Mouse (Mus musculus): ENCODE data around the gene Nfyc. TPM values are rescaled to one million over a fixed set of nuclear protein-coding genes. Genes with fewer than 3 reads are reported as not detected.
A peak's percentile ranks its signal among the peaks of the same experiment; 100 is the strongest.

Gene Nfyc
- total and polyA plus RNA-seq, 2 experiments from 2014 or later: 60.5 to 87.8 TPM

DNA sequence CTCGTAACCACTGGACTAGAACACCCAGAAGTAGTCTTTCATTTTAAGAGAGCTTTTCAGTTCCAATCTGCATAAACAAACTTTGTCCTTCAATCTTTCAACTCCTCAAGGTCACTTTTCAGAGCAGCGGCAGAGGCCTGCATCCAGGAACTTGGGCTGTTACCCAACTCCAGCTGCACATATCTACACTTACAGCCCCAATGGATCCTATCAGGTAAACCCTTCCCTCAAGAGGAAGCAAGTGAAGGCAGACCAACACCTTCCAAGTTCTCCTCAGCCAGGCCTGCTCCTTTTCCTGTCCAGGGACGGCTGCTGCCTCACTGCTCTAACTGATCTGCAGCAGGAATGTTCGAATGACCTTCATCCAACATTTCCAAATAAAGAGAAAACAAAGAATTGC lies 17.2 kb downstream of the Nfyc start:
- Histone ChIP-seq H3K27me3 (ENCODE audit: insufficient read depth, low read length) (no peaks in the 10 kb centered on the region), H3K36me3 (ENCODE audit: insufficient read depth, low read length) (no peaks in the 10 kb centered on the region), H3K4me1 (ENCODE audit: insufficient read depth, low read length) (peaks cover 14% of the 10 kb centered on the region), H3K9me3 (ENCODE audit: low read length) (no peaks in the 10 kb centered on the region), H3K9ac (replicated peaks; ENCODE audit: low read length, poor library complexity, severe bottlenecking) (peak overlapping the region; percentile 62), H3K4me2 (ENCODE audit: low read depth, low read length, poor library complexity, severe bottlenecking) (peak overlapping the region; percentile 71), H3K27ac (ENCODE audit: low read depth, low read length) (0 out of 2 replicates have a peak overlapping the region, but pooled peaks have one; percentile 18), H3K4me3 (ENCODE audit: low read depth, low read length) (peak overlapping the region; percentile 57)
- no peak for DNase-seq (ENCODE audit: low spot score)
- no peak for ATAC-seq (ENCODE audit: low FRiP score)
- TF ChIP-seq CTCF (IDR thresholded peaks at IDR 0.05): no peak
- 39% methylated on average over 4 of the region's 4 CpGs for WGBS

DNA sequence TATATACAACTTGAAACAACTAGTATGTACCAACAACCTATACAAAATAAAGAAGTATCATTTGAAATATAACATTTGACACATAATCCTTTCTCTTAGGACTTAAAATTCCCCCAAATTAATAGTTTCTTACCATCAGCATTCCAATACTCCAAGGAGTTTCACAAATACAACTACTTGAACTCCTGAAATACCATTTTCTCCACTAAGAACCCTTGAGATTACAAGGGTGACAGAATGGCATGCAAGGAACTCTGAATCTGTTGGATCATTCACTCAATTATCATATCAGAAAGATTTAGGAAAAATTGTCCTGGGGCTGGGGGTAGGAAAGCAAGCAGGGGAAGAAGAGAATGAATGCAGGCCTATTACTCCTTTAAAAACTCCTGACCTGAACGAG lies 17.6 kb downstream of the Nfyc start:
- Histone ChIP-seq H3K4me3 (ENCODE audit: low read depth, low read length) (peak overlapping the region; percentile 57), H3K9me3 (ENCODE audit: low read length) (no peaks in the 10 kb centered on the region), H3K4me2 (ENCODE audit: low read depth, low read length, poor library complexity, severe bottlenecking) (peak overlapping the region; percentile 71), H3K27me3 (ENCODE audit: insufficient read depth, low read length) (no peaks in the 10 kb centered on the region), H3K27ac (ENCODE audit: low read depth, low read length) (no peak overlapping the region), H3K9ac (replicated peaks; ENCODE audit: low read length, poor library complexity, severe bottlenecking) (peak overlapping the region; percentile 62), H3K4me1 (ENCODE audit: insufficient read depth, low read length) (peaks cover 14% of the 10 kb centered on the region), H3K36me3 (ENCODE audit: insufficient read depth, low read length) (no peaks in the 10 kb centered on the region)
- ATAC-seq (ENCODE audit: low FRiP score): no peak
- TF ChIP-seq CTCF (IDR thresholded peaks at IDR 0.05): no peak
- 15% methylated on average over 1 of the region's 1 CpGs for WGBS
- DNase-seq (ENCODE audit: low spot score): no peak

- DNase-seq (ENCODE audit: low spot score): no peak
- Histone ChIP-seq H3K27ac (ENCODE audit: low read depth, low read length) (no peak overlapping the region), H3K36me3 (ENCODE audit: insufficient read depth, low read length) (no peaks in the 10 kb centered on the region), H3K4me2 (ENCODE audit: low read depth, low read length, poor library complexity, severe bottlenecking) (no peak overlapping the region), H3K4me1 (ENCODE audit: insufficient read depth, low read length) (no peaks in the 10 kb centered on the region), H3K27me3 (ENCODE audit: insufficient read depth, low read length) (no peaks in the 10 kb centered on the region), H3K9me3 (ENCODE audit: low read length) (no peaks in the 10 kb centered on the region), H3K9ac (replicated peaks; ENCODE audit: low read length, poor library complexity, severe bottlenecking) (no peak overlapping the region), H3K4me3 (ENCODE audit: low read depth, low read length) (no peak overlapping the region)
- no peak for TF ChIP-seq CTCF (IDR thresholded peaks at IDR 0.05)
- ATAC-seq (ENCODE audit: low FRiP score): no peak
Measured at GRCm38 (mm10) chr4:120805816-120806215, 25.6 kb downstream of the Nfyc start.

DNA sequence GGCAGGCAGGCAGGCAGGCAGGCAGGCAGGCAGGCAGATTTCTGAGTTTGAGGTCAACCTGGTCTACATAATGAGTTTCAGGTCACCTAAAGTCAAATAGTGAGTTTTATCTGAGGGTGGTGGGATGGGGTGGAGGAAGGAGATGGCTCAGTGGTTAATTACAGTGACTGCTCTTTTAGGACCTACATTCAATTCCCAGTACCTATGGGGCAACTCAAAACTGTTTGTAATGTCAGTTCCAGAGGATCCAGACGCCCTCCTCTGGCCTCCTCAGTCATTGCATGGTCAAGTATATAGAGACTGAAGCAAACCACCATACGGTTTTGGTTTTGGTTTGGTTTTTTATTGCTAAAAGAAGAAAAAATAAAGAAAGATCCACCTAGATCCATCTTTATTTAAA lies 29.9 kb downstream of the Nfyc start:
- TF ChIP-seq CTCF (IDR thresholded peaks at IDR 0.05): peak; percentile 41
- no peak for DNase-seq (ENCODE audit: low spot score)
- no peak for ATAC-seq (ENCODE audit: low FRiP score)

DNA sequence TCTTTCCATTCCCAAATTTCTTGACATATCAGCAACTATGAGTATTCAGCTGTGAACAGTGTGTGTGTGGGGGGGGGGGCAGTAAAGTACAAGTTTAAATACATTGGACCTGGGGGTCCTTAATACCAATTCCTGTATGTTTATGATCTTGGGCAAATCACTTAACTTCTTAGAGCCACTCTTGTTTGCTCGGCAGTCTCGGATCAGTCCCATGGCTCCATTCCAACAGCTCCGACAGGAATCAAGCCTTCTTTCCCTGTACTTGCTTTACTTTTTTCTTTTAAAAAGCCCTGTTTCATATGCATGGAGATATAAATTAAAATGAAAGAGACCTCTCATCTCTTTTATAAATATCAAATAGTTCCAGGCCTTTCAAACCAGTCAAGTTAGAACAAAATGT lies 30.7 kb downstream of the Nfyc start:
- no peak for TF ChIP-seq CTCF (IDR thresholded peaks at IDR 0.05)
- Histone ChIP-seq H3K27me3 (ENCODE audit: insufficient read depth, low read length) (no peaks in the 10 kb centered on the region), H3K4me2 (ENCODE audit: low read depth, low read length, poor library complexity, severe bottlenecking) (no peak overlapping the region), H3K4me3 (ENCODE audit: low read depth, low read length) (no peak overlapping the region), H3K36me3 (ENCODE audit: insufficient read depth, low read length) (no peaks in the 10 kb centered on the region), H3K27ac (ENCODE audit: low read depth, low read length) (no peak overlapping the region), H3K4me1 (ENCODE audit: insufficient read depth, low read length) (no peaks in the 10 kb centered on the region), H3K9ac (replicated peaks; ENCODE audit: low read length, poor library complexity, severe bottlenecking) (no peak overlapping the region), H3K9me3 (ENCODE audit: low read length) (no peaks in the 10 kb centered on the region)
- DNase-seq (ENCODE audit: low spot score) (no peak), ATAC-seq (ENCODE audit: low FRiP score) (no peak)
- 48% methylated on average over 3 of the region's 3 CpGs for WGBS

More for the DNA sequence above, 29.9 kb downstream of the Nfyc start:
- H3K9me3 ChIP-seq (ENCODE audit: low read length): no peaks in the 10 kb centered on the region
- no peak overlapping the region for H3K9ac ChIP-seq (replicated peaks; ENCODE audit: low read length, poor library complexity, severe bottlenecking)
- no peaks in the 10 kb centered on the region for H3K4me1 ChIP-seq (ENCODE audit: insufficient read depth, low read length)
- H3K36me3 ChIP-seq (ENCODE audit: insufficient read depth, low read length): no peaks in the 10 kb centered on the region
- no peak overlapping the region for H3K4me3 ChIP-seq (ENCODE audit: low read depth, low read length)
- H3K4me2 ChIP-seq (ENCODE audit: low read depth, low read length, poor library complexity, severe bottlenecking): no peak overlapping the region
- 26% methylated on average over 2 of the region's 2 CpGs for WGBS
- no peak overlapping the region for H3K27ac ChIP-seq (ENCODE audit: low read depth, low read length)
- H3K27me3 ChIP-seq (ENCODE audit: insufficient read depth, low read length): no peaks in the 10 kb centered on the region

GRCm38 (mm10) chr4:120799680-120800166 lies 31.6 kb downstream of the Nfyc start:
- TF ChIP-seq CTCF (IDR thresholded peaks at IDR 0.05): no peak
- Histone ChIP-seq H3K4me1 (ENCODE audit: insufficient read depth, low read length) (no peaks in the 10 kb centered on the region), H3K9ac (replicated peaks; ENCODE audit: low read length, poor library complexity, severe bottlenecking) (no peak overlapping the region), H3K27me3 (ENCODE audit: insufficient read depth, low read length) (no peaks in the 10 kb centered on the region), H3K4me3 (ENCODE audit: low read depth, low read length) (no peak overlapping the region), H3K9me3 (ENCODE audit: low read length) (no peaks in the 10 kb centered on the region), H3K36me3 (ENCODE audit: insufficient read depth, low read length) (no peaks in the 10 kb centered on the region), H3K27ac (ENCODE audit: low read depth, low read length) (no peak overlapping the region), H3K4me2 (ENCODE audit: low read depth, low read length, poor library complexity, severe bottlenecking) (no peak overlapping the region)
- DNase-seq (ENCODE audit: low spot score) (no peak), ATAC-seq (ENCODE audit: low FRiP score) (no peak)
- WGBS: 67% methylated on average over 2 of the region's 2 CpGs

Data from midbrain, postnatal 0 days (tissue).